Mouse (Mus musculus) E14TG2a.4 (cell line): Measurements from ENCODE around the gene Ttc13.

ENCODE experiments used
- CTCF ChIP-seq: conservative IDR thresholded peaks from 2 replicates; pipeline ENCODE4 v1.5.1; 2014; ENCODE audit warnings: low read length
- NANOG ChIP-seq: IDR thresholded peaks from 2 replicates; pipeline ENCODE4 v1.6.1; 2014; ENCODE audit warnings: borderline replicate concordance, low read length, mixed read lengths

- no peak for TF ChIP-seq CTCF
- TF ChIP-seq NANOG: no peak
These were observed 32.5 kb upstream of the Ttc13 start for GRCm38 (mm10) chr8:124754101-124754791.
